Mouse (Mus musculus) limb, embryonic 11.5 days (tissue): ENCODE data around the gene Phf20. TPM values are rescaled to one million over a fixed set of nuclear protein-coding genes. Genes with fewer than 3 reads are reported as not detected.
A peak's percentile ranks its signal among the peaks of the same experiment; 100 is the strongest.

Experiments used
- ATAC-seq: fragments of 200-750 bp; cut with Nextera tagmentation; 2 replicates; pipeline ENCODE4 v1.8.0; 2017; ENCODE audit warnings: low read depth; ENCODE audit not compliant: insufficient number of reproducible peaks, low FRiP score, low TSS enrichment
- DNase-seq: peaks from one replicate; pipeline ENCODE4 v3.0.0-alpha.2; 2015; ENCODE audit warnings: low spot score
- H3K27ac ChIP-seq: fragments of 300-500 bp; sonication (generic); replicated peaks from 2 replicates; pipeline ENCODE4 v1.5.1; 2014; ENCODE audit warnings: low read depth, mild to moderate bottlenecking, low read length
- H3K27me3 ChIP-seq: fragments of 300-500 bp; sonication (generic); 2 replicates; pipeline ENCODE4 v1.6.1; 2014; ENCODE audit warnings: mild to moderate bottlenecking, low read length, mixed read lengths; ENCODE audit not compliant: control insufficient read depth, insufficient read depth
- H3K36me3 ChIP-seq: fragments of 300-500 bp; sonication (generic); 2 replicates; pipeline ENCODE4 v1.6.1; 2014; ENCODE audit warnings: mild to moderate bottlenecking, low read length, moderate library complexity, mixed read lengths; ENCODE audit not compliant: control insufficient read depth, insufficient read depth
- H3K4me1 ChIP-seq: fragments of 300-500 bp; sonication (generic); 2 replicates; pipeline ENCODE4 v1.6.1; 2014; ENCODE audit warnings: low read length, mixed read lengths; ENCODE audit not compliant: control insufficient read depth, insufficient read depth
- H3K4me2 ChIP-seq: fragments of 300-500 bp; sonication (generic); 2 replicates; pipeline ENCODE4 v1.6.1; 2014; ENCODE audit warnings: low read depth, mild to moderate bottlenecking, moderate library complexity; ENCODE audit not compliant: severe bottlenecking
- H3K4me3 ChIP-seq: fragments of 300-500 bp; sonication (generic); 2 replicates; pipeline ENCODE4 v1.5.1; 2014; ENCODE audit warnings: low read depth, low read length
- H3K9ac ChIP-seq: fragments of 300-500 bp; sonication (generic); 2 replicates; pipeline ENCODE4 v1.6.1; 2014; ENCODE audit warnings: mild to moderate bottlenecking, low read length
- H3K9me3 ChIP-seq: fragments of 300-500 bp; sonication (generic); 2 replicates; pipeline ENCODE4 v1.6.1; 2016; ENCODE audit warnings: low read length; ENCODE audit not compliant: control insufficient read depth
- WGBS: fragments of 180-500 bp; shearing (Covaris S2); extraction: QIAGEN DNeasy Blood & Tissue Kit; methylation state at CpG from one replicate; pipeline ENCODE4 v1.1.7; 2014; 5-methylcytosine and 5-hydroxymethylcytosine counted together
- polyA plus RNA-seq: library from polyadenylated mRNA; unstranded; fragments of >200 nt; fragmentation: Nextera tagmentation; extraction: Ambion mirVana; gene quantifications from 2 replicates; pipeline ENCODE4 v1.2.1, GENCODE M21; 2014

Gene Phf20
- polyA plus RNA-seq, 1 experiment from 2014 or later, result 81.0 TPM

- ATAC-seq (no peak), DNase-seq (no peak)
- H3K36me3 ChIP-seq, result peaks cover 2% of the 10 kb centered on the region; the same call in 1 of the 2 replicates
- H3K27ac ChIP-seq, result no peak overlapping the region
- no peak overlapping the region for H3K9ac ChIP-seq
- no peak overlapping the region for H3K4me3 ChIP-seq
- no peaks in the 10 kb centered on the region for H3K27me3 ChIP-seq
- H3K4me1 ChIP-seq, result no peaks in the 10 kb centered on the region
- H3K4me2 ChIP-seq, result no peak overlapping the region
- 96% methylated on average over 9 of the region's 9 CpGs for WGBS
- H3K9me3 ChIP-seq, result no peaks in the 10 kb centered on the region
These were observed 71.4 kb downstream of the Phf20 start for GRCm38 (mm10) chr2:156267636-156268035.

GRCm38 (mm10) chr2:156272553-156272952, 76.3 kb downstream of the Phf20 start:
- H3K9me3 ChIP-seq, result no peaks in the 10 kb centered on the region
- no peak overlapping the region for H3K9ac ChIP-seq
- no peak overlapping the region for H3K4me2 ChIP-seq
- ATAC-seq, result no peak
- no peak for DNase-seq
- peaks cover 2% of the 10 kb centered on the region; the same call in 1 of the 2 replicates for H3K36me3 ChIP-seq
- 96% methylated on average over 6 of the region's 6 CpGs for WGBS
- no peaks in the 10 kb centered on the region for H3K4me1 ChIP-seq
- no peaks in the 10 kb centered on the region for H3K27me3 ChIP-seq
- H3K4me3 ChIP-seq, result no peak overlapping the region
- no peak overlapping the region for H3K27ac ChIP-seq

- H3K9me3 ChIP-seq, result no peaks in the 10 kb centered on the region
- no peaks in the 10 kb centered on the region for H3K27me3 ChIP-seq
- H3K4me1 ChIP-seq, result no peaks in the 10 kb centered on the region
- no peak overlapping the region; the same call in 1 of the 2 replicates for H3K9ac ChIP-seq
- no peak overlapping the region for H3K4me2 ChIP-seq
- peaks cover 3% of the 10 kb centered on the region for H3K36me3 ChIP-seq
- WGBS, result 62% methylated on average over 4 of the region's 4 CpGs
- H3K27ac ChIP-seq, result no peak overlapping the region
- DNase-seq (peak; percentile 84), ATAC-seq (peak; percentile 57; the same call in 1 of the 2 replicates)
- no peak overlapping the region for H3K4me3 ChIP-seq
These were observed 82.2 kb downstream of the Phf20 start for GRCm38 (mm10) chr2:156278226-156279017.

- 77% methylated on average over 4 of the region's 4 CpGs for WGBS
- H3K27me3 ChIP-seq, result no peaks in the 10 kb centered on the region
- no peak for ATAC-seq
- H3K4me2 ChIP-seq, result no peak overlapping the region
- no peaks in the 10 kb centered on the region for H3K4me1 ChIP-seq
- no peak overlapping the region for H3K27ac ChIP-seq
- DNase-seq, result no peak
- no peak overlapping the region for H3K9ac ChIP-seq
- H3K9me3 ChIP-seq, result no peaks in the 10 kb centered on the region
- H3K36me3 ChIP-seq, result peaks cover 3% of the 10 kb centered on the region; the same call in 1 of the 2 replicates
- no peak overlapping the region for H3K4me3 ChIP-seq
These were observed 85.0 kb downstream of the Phf20 start for GRCm38 (mm10) chr2:156281227-156281626.

- no peak overlapping the region for H3K4me2 ChIP-seq
- H3K36me3 ChIP-seq, result peaks cover 4% of the 10 kb centered on the region
- no peaks in the 10 kb centered on the region for H3K9me3 ChIP-seq
- no peaks in the 10 kb centered on the region for H3K4me1 ChIP-seq
- H3K4me3 ChIP-seq, result no peak overlapping the region
- no peak overlapping the region for H3K27ac ChIP-seq
- WGBS, result 85% methylated on average over 2 of the region's 2 CpGs
- H3K27me3 ChIP-seq, result no peaks in the 10 kb centered on the region
- H3K9ac ChIP-seq, result no peak overlapping the region
- DNase-seq (no peak), ATAC-seq (no peak)
These were observed 88.9 kb downstream of the Phf20 start for GRCm38 (mm10) chr2:156285161-156285560.

GRCm38 (mm10) chr2:156286733-156287132, 90.5 kb downstream of the Phf20 start:
- WGBS, result 96% methylated on average over 4 of the region's 4 CpGs
- peaks cover 3% of the 10 kb centered on the region; the same call in 1 of the 2 replicates for H3K36me3 ChIP-seq
- no peak for ATAC-seq

GRCm38 (mm10) chr2:156288222-156288621, 92.0 kb downstream of the Phf20 start:
- Histone ChIP-seq H3K27ac (no peak overlapping the region), H3K9ac (no peak overlapping the region), H3K36me3 (peaks cover 3% of the 10 kb centered on the region; the same call in 1 of the 2 replicates), H3K9me3 (no peaks in the 10 kb centered on the region), H3K4me2 (no peak overlapping the region), H3K4me3 (no peak overlapping the region), H3K4me1 (no peaks in the 10 kb centered on the region), H3K27me3 (no peaks in the 10 kb centered on the region)
- DNase-seq (no peak), ATAC-seq (no peak)
- WGBS, result 88% methylated on average over 2 of the region's 2 CpGs

More at GRCm38 (mm10) chr2:156286733-156287132, 90.5 kb downstream of the Phf20 start:
- Histone ChIP-seq H3K27ac (no peak overlapping the region), H3K27me3 (no peaks in the 10 kb centered on the region), H3K4me3 (no peak overlapping the region), H3K9me3 (no peaks in the 10 kb centered on the region), H3K4me2 (no peak overlapping the region), H3K9ac (no peak overlapping the region), H3K4me1 (no peaks in the 10 kb centered on the region)
- no peak for DNase-seq

- Histone ChIP-seq H3K36me3 (peaks cover 3% of the 10 kb centered on the region; the same call in 1 of the 2 replicates), H3K4me3 (no peak overlapping the region), H3K27me3 (no peaks in the 10 kb centered on the region), H3K9me3 (no peaks in the 10 kb centered on the region), H3K9ac (no peak overlapping the region), H3K4me1 (no peaks in the 10 kb centered on the region), H3K27ac (no peak overlapping the region), H3K4me2 (no peak overlapping the region)
- ATAC-seq (no peak), DNase-seq (no peak)
- WGBS, result 94% methylated on average over 2 of the region's 2 CpGs
These were observed 93.4 kb downstream of the Phf20 start for GRCm38 (mm10) chr2:156289552-156290160.
